Mouse (Mus musculus) C2C12 (cell line): ENCODE measurements at regions not wholly inside any gene's neighbourhood (a gene's known extent, or its start where the extent isn't known, plus 50 kb on each side); places are given as distances from the start of the nearest gene placed in this dataset.

Source experiments
- CEBPB ChIP-seq: IDR thresholded peaks from one replicate; pipeline ENCODE4 v1.6.1; 2011; ENCODE audit warnings: low read depth, mild to moderate bottlenecking, control low read depth, moderate library complexity
- CTCF ChIP-seq: IDR thresholded peaks from one replicate; pipeline ENCODE4 v1.5.1; 2011; ENCODE audit not compliant: control insufficient read depth, insufficient read depth, insufficient read length
- MYOD1 ChIP-seq: IDR thresholded peaks from one replicate; pipeline ENCODE4 v1.6.1; 2011; ENCODE audit warnings: low read depth; ENCODE audit not compliant: control insufficient read depth, insufficient read length
- MYOG ChIP-seq: IDR thresholded peaks from one replicate; pipeline ENCODE4 v1.6.1; 2011; ENCODE audit not compliant: control insufficient read depth, insufficient read length; ENCODE audit errors: extremely low read depth
- USF1 ChIP-seq: IDR thresholded peaks from one replicate; pipeline ENCODE4 v1.6.1; 2011; ENCODE audit warnings: low read depth, mild to moderate bottlenecking, control low read depth, moderate library complexity

DNA sequence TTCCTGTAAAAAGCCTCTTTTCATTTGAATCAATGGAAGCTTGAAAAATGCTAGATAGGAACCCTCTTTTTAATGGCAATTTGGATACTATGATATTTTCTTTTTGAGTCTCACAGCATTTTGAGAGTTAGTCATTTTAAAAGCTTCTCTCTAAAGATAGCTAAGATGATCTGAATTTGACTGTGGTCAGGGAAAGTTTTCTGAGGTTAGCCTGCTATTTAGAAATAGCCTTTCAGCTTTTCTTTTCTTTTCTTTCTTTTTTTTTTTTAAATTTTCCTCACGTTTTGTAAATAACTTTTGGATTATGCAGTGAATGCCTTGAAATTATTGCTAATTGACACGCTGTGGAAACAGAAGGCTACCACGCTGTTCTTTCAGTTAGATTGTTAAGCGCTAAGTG, 387.3 kb upstream of the Zeb2 start:
- TF ChIP-seq CTCF: no peak
- no peak for TF ChIP-seq MYOG
- no peak for TF ChIP-seq MYOD1
- TF ChIP-seq USF1: no peak
- TF ChIP-seq CEBPB: no peak
